Mouse (Mus musculus) kidney, postnatal 0 days (tissue): Measurements from ENCODE around the gene Tspan5. TPM values are rescaled to one million over a fixed set of nuclear protein-coding genes. Genes with fewer than 3 reads are reported as not detected.
A peak's percentile ranks its signal among the peaks of the same experiment; 100 is the strongest.

Experiments
- ATAC-seq: fragments of 200-750 bp; cut with Nextera tagmentation; replicated peaks from 2 replicates; pipeline ENCODE4 v1.8.0; 2017; ENCODE audit warnings: low read depth, moderate number of reproducible peaks, moderate TSS enrichment, moderate library complexity; ENCODE audit not compliant: low FRiP score
- DNase-seq: peaks from one replicate; pipeline ENCODE4 v3.0.0-alpha.2; 2016; ENCODE audit warnings: low spot score
- H3K27ac ChIP-seq: fragments of 300-500 bp; sonication (generic); 2 replicates; pipeline ENCODE4 v1.5.1; 2014; ENCODE audit warnings: mild to moderate bottlenecking
- H3K27me3 ChIP-seq: fragments of 300-500 bp; sonication (generic); 2 replicates; pipeline ENCODE4 v1.6.1; 2014; ENCODE audit warnings: low read length, mixed read lengths; ENCODE audit not compliant: insufficient read depth
- H3K36me3 ChIP-seq: fragments of 300-500 bp; sonication (generic); 2 replicates; pipeline ENCODE4 v1.6.1; 2014; ENCODE audit warnings: low read length, mixed read lengths; ENCODE audit not compliant: insufficient read depth
- H3K4me1 ChIP-seq: fragments of 300-500 bp; sonication (generic); replicated peaks from 2 replicates; pipeline ENCODE4 v1.6.1; 2014; ENCODE audit warnings: antibody characterized with exemption, low read length, mixed read lengths; ENCODE audit not compliant: insufficient read depth
- H3K4me2 ChIP-seq: fragments of 300-500 bp; sonication (generic); 2 replicates; pipeline ENCODE4 v1.6.1; 2014; ENCODE audit warnings: mild to moderate bottlenecking, low read length, moderate library complexity, mixed read lengths
- H3K4me3 ChIP-seq: fragments of 300-500 bp; sonication (generic); replicated peaks from 2 replicates; pipeline ENCODE4 v1.5.1; 2014; ENCODE audit warnings: low read depth, low read length
- H3K9ac ChIP-seq: fragments of 300-500 bp; sonication (generic); 2 replicates; pipeline ENCODE4 v1.6.1; 2014; ENCODE audit warnings: low read depth, low read length
- H3K9me3 ChIP-seq: fragments of 300-500 bp; sonication (generic); replicated peaks from 2 replicates; pipeline ENCODE4 v1.6.1; 2016; ENCODE audit warnings: low read length, inconsistent platforms, mixed read lengths
- CTCF ChIP-seq: IDR thresholded peaks from 2 replicates; pipeline ENCODE4 v1.5.1; 2016; ENCODE audit warnings: antibody characterized with exemption, low read depth, mild to moderate bottlenecking, moderate library complexity
- WGBS: fragments of 180-500 bp; shearing (Covaris S2); extraction: QIAGEN DNeasy Blood & Tissue Kit; methylation state at CpG from one replicate; pipeline ENCODE4 v1.1.7; 2014; 5-methylcytosine and 5-hydroxymethylcytosine counted together
- polyA plus RNA-seq: library from polyadenylated mRNA; unstranded; fragments of >200 nt; fragmentation: Nextera tagmentation; extraction: Ambion mirVana; gene quantifications from 2 replicates; pipeline ENCODE4 v1.2.1, GENCODE M21; 2015

Gene Tspan5
- polyA plus RNA-seq, 1 experiment from 2014 or later: 19.0 TPM

DNA sequence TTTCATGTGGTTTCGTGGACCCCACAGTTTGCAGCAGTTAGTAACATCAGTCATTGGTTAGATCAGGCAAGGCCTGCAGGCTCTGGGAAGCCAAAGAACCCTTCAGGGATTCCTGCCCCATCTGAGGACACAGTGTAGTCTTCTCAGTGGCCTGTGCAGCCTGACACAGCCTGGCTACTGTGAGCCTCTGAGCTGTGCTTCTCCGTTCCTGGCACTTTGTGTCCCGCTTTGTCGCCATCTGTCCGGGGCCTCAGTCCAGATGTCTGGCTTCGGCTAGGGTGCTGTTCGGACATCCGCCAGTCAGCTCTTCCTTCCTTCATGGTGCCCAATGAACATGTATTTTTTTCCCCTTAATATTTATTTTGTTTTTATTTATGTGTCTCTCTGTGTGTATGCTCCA, 117.2 kb downstream of the Tspan5 start:
- Histone ChIP-seq H3K9ac (no peak overlapping the region), H3K27me3 (no peaks in the 10 kb centered on the region), H3K4me2 (no peak overlapping the region), H3K4me1 (peaks cover 9% of the 10 kb centered on the region; the same call in 1 of the 2 replicates), H3K36me3 (no peaks in the 10 kb centered on the region), H3K4me3 (no peak overlapping the region), H3K27ac (no peak overlapping the region), H3K9me3 (no peaks in the 10 kb centered on the region)
- TF ChIP-seq CTCF: no peak
- DNase-seq: no peak
- 87% methylated on average over 8 of the region's 8 CpGs for WGBS
- no peak for ATAC-seq

DNA sequence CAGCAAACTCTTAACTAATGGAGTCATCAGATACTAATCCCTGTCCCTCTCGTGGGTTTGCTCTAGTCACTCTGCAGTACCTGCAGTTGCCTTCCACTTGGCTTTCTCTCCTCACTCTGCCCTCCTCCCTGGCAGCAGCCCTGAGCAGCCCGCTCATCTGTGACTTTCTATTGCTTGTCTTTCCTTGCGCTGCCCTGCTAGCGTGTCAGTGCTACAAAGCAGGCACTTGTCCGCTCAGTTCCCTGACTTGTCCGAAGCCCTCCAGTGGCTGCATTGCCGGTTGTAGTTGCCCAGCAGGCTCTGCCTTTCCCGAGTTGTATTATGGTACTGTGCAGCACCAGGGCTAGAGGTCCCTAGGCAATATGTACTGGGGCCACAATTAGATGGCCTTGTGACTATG, 117.7 kb downstream of the Tspan5 start:
- peak; percentile 44; the same call in 1 of the 2 replicates for TF ChIP-seq CTCF
- Histone ChIP-seq H3K4me1 (peaks cover 9% of the 10 kb centered on the region; the same call in 1 of the 2 replicates), H3K9ac (no peak overlapping the region), H3K9me3 (no peaks in the 10 kb centered on the region), H3K4me2 (no peak overlapping the region), H3K27me3 (no peaks in the 10 kb centered on the region), H3K27ac (no peak overlapping the region), H3K36me3 (no peaks in the 10 kb centered on the region), H3K4me3 (no peak overlapping the region)
- 37% methylated on average over 8 of the region's 8 CpGs for WGBS
- DNase-seq: peak; percentile 68
- ATAC-seq: peak; percentile 65

DNA sequence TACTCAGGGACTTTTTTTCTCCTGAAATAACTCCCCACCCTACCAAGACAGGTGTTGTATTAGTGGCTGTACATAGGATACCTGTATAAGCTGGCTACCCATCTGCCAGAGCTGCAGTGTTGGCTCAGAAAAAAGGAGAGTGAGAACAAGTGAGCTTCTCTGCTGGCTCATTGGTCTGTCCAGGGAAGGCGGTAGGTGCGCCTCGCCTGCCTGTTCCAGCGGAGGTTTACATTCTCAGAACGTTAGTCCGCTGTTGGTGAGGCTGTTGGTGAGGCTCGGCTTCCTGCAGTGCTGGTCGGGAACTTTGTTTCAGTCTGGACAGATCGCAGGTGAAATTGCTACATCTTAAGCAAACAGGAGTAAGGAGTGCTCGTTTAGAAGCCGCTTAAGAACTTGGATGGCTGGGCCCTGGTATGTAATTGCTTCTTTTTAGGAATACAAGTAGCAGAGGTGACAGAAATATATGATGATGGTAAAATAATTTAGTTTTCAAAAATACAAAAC, 118.3 kb downstream of the Tspan5 start:
- H3K4me2 ChIP-seq: no peak overlapping the region
- peaks cover 9% of the 10 kb centered on the region; the same call in 1 of the 2 replicates for H3K4me1 ChIP-seq
- H3K36me3 ChIP-seq: no peaks in the 10 kb centered on the region
- no peak overlapping the region for H3K27ac ChIP-seq
- DNase-seq (no peak), ATAC-seq (no peak)
- H3K9ac ChIP-seq: no peak overlapping the region
- TF ChIP-seq CTCF: no peak
- H3K27me3 ChIP-seq: no peaks in the 10 kb centered on the region
- H3K9me3 ChIP-seq: no peaks in the 10 kb centered on the region
- H3K4me3 ChIP-seq: no peak overlapping the region
- 72% methylated on average over 11 of the region's 11 CpGs for WGBS

DNA sequence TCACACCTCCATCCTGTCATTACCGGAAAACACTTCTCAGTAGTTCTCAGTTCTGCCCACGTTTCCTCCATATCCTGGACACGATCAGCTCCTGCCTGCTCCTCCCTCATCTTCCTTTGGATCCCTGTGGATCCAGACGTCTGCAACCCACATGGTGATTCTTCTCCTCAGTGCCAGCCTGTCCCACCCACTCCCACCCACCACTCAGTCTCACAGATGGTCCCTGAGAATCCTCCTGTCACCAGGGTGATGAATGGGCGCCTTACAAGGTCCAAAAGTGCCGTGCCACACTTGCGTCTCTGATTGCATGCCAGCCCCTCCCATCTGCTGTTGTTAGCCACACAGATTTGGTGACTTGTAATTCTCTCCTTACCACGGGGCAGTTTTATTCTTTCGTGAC, 119.0 kb downstream of the Tspan5 start:
- H3K4me3 ChIP-seq: no peak overlapping the region
- H3K4me1 ChIP-seq: peaks cover 9% of the 10 kb centered on the region; the same call in 1 of the 2 replicates
- H3K9ac ChIP-seq: no peak overlapping the region
- H3K27me3 ChIP-seq: no peaks in the 10 kb centered on the region
- TF ChIP-seq CTCF: no peak
- no peak overlapping the region for H3K4me2 ChIP-seq
- 38% methylated on average over 9 of the region's 9 CpGs for WGBS
- no peak overlapping the region for H3K27ac ChIP-seq
- no peaks in the 10 kb centered on the region for H3K9me3 ChIP-seq
- no peaks in the 10 kb centered on the region for H3K36me3 ChIP-seq
- no peak for ATAC-seq
- DNase-seq: no peak

DNA sequence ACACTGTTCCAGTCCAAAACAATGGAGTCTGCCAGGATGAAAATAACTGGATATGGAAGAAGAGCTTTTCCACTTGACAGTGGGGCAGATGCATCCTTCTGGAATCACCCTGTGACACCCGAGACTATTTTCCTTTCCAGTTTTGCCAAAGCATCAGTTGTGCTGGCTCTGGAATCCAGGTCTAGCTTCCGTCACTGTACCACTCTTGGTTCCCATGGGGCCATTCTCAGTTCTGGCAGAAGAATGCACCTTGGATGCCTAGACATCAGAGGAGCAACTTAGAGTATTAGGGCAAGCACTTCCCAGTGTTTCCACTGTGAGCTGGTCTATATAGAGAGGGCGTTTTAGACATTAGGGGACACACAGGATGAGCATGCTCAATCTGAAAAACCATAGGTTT, 119.6 kb downstream of the Tspan5 start:
- Histone ChIP-seq H3K4me3 (no peak overlapping the region), H3K9me3 (no peaks in the 10 kb centered on the region), H3K4me2 (no peak overlapping the region), H3K27ac (no peak overlapping the region), H3K4me1 (peaks cover 9% of the 10 kb centered on the region; the same call in 1 of the 2 replicates), H3K36me3 (no peaks in the 10 kb centered on the region), H3K9ac (no peak overlapping the region), H3K27me3 (no peaks in the 10 kb centered on the region)
- DNase-seq (no peak), ATAC-seq (no peak)
- WGBS: 67% methylated on average over 3 of the region's 3 CpGs
- TF ChIP-seq CTCF: no peak

GRCm38 (mm10) chr3:138864166-138864648, 122.2 kb downstream of the Tspan5 start:
- Histone ChIP-seq H3K27me3 (no peaks in the 10 kb centered on the region), H3K4me2 (no peak overlapping the region), H3K9me3 (no peaks in the 10 kb centered on the region), H3K4me1 (no peaks in the 10 kb centered on the region), H3K36me3 (no peaks in the 10 kb centered on the region), H3K27ac (no peak overlapping the region), H3K4me3 (no peak overlapping the region), H3K9ac (no peak overlapping the region)
- TF ChIP-seq CTCF: no peak
- 77% methylated on average over 12 of the region's 12 CpGs for WGBS
- no peak for ATAC-seq
- no peak for DNase-seq

GRCm38 (mm10) chr3:138865271-138865670, 123.3 kb downstream of the Tspan5 start:
- Histone ChIP-seq H3K9ac (no peak overlapping the region), H3K4me2 (no peak overlapping the region), H3K36me3 (no peaks in the 10 kb centered on the region), H3K27me3 (no peaks in the 10 kb centered on the region), H3K27ac (no peak overlapping the region), H3K4me3 (no peak overlapping the region), H3K4me1 (no peaks in the 10 kb centered on the region), H3K9me3 (no peaks in the 10 kb centered on the region)
- DNase-seq (no peak), ATAC-seq (no peak)
- 83% methylated on average over 5 of the region's 5 CpGs for WGBS
- no peak for TF ChIP-seq CTCF
